Mouse (Mus musculus) brain, adult 10 weeks (tissue): ENCODE data around the gene Rps10. TPM values are rescaled to one million over a fixed set of nuclear protein-coding genes. Genes with fewer than 3 reads are reported as not detected.

Source experiments
- polyA plus RNA-seq: library from polyadenylated mRNA; stranded (reverse); fragments of 350-450 nt; fragmentation: Illumina TruSeq; extraction: RNeasy Lipid Tissue Mini Kit (QIAGEN cat#74804); gene quantifications from one replicate; pipeline ENCODE4 v1.2.3, GENCODE M21; 2015; ENCODE audit warnings: low read depth, low replicate concordance

Gene Rps10
- 1,074 TPM for polyA plus RNA-seq

GRCm38 (mm10) chr17:27636132-27637020 is at the start of gene Rps10:
TSS of gene Rps10 (minus strand) at chr17:27636669.

GRCm38 (mm10) chr17:27655089-27656010 is 18.9 kb upstream of the Rps10 start, which contains the start of gene Pacsin1:
TSS of gene Pacsin1 (plus strand) at chr17:27655509.

GRCm38 (mm10) chr17:27634871-27635574 is 1.4 kb downstream of the Rps10 start, which contains the start of gene RPS10-NUDT3:
TSS of gene RPS10-NUDT3 (minus strand) at chr17:27635222.

GRCm38 (mm10) chr17:27623360-27624326 is 12.8 kb downstream of the Rps10 start, which contains the start of gene Nudt3:
TSS of gene Nudt3 (minus strand) at chr17:27623495.

Other genes starting within 250 kb of the Rps10 start
- 17.6 TPM for gene Grm4, start 115.3 kb downstream of the Rps10 start, polyA plus RNA-seq
- 93.2 TPM for gene Hmga1, start 80.2 kb downstream of the Rps10 start, polyA plus RNA-seq
- 131 TPM for gene AI413582, start 70.9 kb downstream of the Rps10 start, polyA plus RNA-seq
- 405 TPM for gene Nudt3, start 13.2 kb downstream of the Rps10 start, polyA plus RNA-seq
- gene RPS10-NUDT3, start 1.4 kb downstream of the Rps10 start, polyA plus RNA-seq, result not detected
- gene Pacsin1, start 18.8 kb upstream of the Rps10 start, polyA plus RNA-seq, result 247 TPM
- 0.48 TPM for gene Spdef, start 92.3 kb upstream of the Rps10 start, polyA plus RNA-seq
- 165 TPM for gene D17Wsu92e, start 184.0 kb upstream of the Rps10 start, polyA plus RNA-seq
- 111 TPM for gene Snrpc, start 201.5 kb upstream of the Rps10 start, polyA plus RNA-seq
- 7.2 TPM for gene Uhrf1bp1, start 219.8 kb upstream of the Rps10 start, polyA plus RNA-seq